Mouse (Mus musculus): ENCODE data around the gene Arid3c.
A peak's percentile ranks its signal among the peaks of the same experiment; 100 is the strongest.

Arid3c gene

DNA sequence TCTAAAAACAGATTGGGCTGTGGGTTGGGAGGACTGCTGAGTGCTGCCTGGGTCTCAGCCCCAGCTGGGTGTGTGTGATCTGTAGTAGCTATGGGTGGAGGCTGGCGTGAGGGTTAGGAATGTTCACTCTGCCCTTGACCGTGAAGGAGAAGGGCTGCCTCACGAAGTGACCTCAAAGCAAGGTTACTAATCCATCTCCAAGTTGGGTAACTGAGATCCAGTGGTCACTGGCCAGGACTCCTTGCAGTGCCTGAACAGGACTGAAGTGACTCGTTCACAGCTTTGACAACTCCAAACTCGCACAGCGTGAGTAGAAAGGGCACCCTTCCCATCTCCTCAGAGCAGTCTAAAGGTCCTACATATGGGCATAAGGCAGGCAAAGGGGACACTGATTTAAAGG, 52.1 kb downstream of the Arid3c start:
- DNase-seq (ENCODE audit: low read depth, low spot score), result peak; percentile 31

DNA sequence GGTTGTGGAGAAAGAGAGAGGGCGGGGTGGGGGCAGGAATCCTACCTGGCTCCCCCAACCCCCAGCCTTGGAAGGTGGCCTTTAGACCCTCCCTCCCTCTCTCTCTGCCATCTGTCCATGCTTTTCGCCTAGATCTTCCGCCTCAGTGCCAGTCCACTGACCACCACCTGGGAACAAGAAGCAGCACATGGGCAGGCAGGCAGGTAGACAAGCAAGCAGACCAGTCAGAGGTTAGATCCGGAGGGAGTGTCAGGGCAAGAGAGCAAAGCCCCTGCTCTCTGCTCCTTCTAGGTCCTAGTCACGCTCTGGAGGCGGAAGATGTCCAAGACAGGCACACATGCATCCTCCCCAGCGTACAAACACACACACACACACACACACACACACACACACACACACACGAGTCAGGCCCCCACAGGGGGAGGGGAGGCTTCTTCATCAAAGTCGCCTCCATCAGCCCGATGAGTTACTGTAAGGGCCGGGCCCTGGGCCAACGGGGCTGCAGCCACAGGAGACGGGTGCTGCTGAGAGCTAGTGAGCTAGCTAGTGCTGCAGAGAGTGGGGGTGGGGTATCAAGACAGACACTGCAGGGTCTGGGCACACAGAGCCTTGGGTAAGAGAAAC, 53.8 kb downstream of the Arid3c start:
- no peak for DNase-seq (ENCODE audit: low read depth, low spot score)

DNA sequence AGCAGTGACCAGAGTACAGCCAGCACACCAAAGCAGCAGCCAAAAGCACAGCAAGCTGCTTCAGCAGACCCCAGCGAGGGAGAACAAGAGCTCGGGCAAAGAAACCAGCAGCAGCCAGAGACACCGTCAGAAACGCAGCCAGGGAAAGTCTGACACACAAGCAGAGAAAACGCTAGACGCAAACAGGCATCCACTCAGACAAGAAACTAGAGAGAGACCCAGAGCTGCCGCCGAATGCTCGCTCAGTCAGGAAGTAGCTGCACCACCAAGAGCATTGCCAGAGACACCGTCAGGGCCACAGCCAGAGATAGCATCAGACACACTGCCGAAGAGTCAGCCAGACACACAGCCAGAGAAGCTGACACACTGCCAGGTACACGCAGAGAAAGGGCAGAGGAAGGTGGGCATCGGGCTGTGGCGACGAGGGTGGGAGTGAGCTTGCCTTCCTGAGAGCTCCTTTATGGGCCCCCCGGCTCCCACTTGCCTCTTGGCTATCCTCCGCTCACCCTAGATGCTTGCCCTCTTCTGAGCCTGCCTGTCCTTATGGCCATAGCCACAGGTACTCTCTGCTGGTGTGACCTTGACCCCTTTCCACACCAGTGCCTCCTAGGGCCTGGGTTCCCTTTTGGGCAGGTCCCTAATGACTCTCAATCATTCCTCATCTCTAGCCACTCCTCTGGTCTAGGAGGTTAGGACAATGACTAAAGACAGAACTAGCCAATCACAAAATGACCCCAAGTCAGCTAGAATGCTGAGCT, 54.5 kb downstream of the Arid3c start:
- no peak for DNase-seq (ENCODE audit: low read depth, low spot score)

Data from skeletal muscle tissue, adult 2 months (tissue).